Mouse (Mus musculus) cerebellum, adult 9-10 months (tissue): ENCODE measurements at regions not wholly inside any gene's neighbourhood (a gene's known extent, or its start where the extent isn't known, plus 50 kb on each side); places are given as distances from the start of the nearest gene placed in this dataset.

Source experiments
- DNase-seq: peaks from one replicate; pipeline ENCODE4 v3.0.0; 2022

- no peak for DNase-seq
These were observed 288.3 kb upstream of the Alcam start for GRCm38 (mm10) chr16:52742166-52742565.

DNA sequence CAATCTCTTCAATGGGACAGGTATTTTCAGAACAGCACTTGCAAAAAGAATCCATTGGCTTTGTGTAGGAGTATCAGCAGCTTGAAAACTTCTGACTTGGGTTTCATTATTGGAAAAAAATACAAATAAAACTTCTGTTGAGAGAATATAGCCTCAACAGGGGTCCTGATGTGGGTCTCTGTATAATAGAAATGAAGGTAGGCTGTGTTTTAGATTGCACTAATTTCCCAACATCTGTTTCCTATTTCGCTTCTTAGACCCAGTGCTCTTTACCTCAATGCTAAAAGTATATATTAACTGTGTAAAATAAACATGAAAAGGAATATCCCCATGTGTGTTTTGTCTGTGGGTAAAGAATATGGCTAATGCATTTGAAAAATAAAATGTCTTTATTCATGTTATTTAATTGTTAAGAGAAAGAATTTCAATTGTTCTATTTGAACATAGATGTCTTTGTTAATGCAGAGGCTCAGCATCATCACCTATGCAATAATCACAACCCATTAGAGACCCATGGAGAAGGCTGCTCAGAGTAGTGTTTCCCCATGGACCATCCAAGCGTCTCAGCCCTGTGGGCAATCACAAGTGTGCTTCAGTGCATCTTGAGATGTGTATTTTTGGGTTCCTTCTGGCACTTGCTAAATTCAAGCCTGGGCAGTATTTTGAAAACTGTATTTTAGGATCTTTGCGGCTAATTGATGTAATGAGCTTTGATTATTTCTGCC, 272.4 kb upstream of the Alcam start:
- DNase-seq: no peak

DNA sequence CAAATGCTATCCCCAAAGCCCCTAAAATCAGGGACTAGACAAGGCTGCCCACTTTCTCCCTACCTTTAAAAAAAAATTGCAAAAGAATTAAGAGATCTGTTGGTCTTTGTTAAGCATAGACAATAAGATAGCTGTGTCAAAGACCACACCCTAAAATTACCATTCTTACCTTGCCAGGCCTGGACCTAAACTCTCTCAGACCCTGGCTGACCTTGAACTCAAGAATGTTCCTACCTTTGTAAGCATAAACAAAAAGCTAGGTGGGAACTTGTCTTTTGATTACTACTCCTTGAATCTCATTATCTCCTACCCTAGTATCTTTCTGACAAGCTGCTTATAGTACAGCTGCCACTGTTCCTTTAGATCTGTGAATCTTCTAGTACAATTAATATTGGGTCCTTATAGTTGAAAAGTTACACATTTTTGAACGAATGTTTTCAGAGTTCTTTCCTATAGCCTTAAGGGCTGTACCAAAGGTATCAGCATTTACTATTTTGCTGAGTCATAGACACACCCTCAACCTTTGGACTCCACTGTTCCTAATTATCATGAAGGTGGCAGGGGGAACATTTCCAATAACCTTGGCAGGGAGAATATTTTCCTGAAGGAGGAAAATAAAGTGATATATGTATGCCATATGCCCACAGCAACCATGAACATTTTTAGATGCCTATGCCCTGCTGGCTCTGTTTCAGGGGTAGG, 264.5 kb upstream of the Alcam start:
- DNase-seq: no peak

DNA sequence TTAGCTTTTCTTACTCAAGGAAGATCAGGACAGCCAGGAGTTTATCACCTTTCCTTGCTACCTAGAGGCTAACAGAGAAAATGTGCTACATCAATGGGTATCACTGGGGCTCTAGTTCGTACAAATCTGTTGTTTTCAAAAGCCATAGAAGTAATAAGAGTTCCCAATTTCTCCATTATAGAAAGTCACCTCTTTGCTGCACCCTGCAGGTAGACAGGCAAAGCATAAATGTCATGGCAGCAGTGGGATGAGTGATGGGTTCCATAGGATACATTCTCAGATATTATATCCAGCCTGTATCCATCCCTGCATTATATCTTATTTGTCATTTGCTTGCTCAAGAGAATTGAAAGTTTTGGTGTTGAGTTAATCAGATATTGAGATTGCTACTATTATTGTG, 236.4 kb upstream of the Alcam start:
- no peak for DNase-seq

DNA sequence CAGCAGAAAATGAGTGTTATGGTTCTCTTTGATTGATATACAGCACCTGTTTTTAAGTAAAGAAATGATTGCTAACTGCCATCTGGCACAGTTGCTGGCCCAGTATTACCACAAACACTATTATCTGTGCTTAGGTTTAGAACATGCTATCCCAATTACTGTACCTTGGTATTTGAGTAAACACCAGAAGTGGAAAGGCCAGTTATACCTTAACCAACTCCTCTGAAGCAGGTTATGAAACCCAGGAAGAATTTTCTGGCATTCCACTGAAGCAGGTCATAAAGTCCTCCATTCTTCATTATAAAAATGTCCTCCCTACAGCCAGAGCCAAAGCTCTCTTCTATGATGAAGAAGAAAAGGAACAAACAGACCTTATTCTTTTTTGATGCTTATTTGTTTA, 201.0 kb upstream of the Alcam start:
- no peak for DNase-seq
